Mouse (Mus musculus) thymus, adult 2 months (tissue): Measurements from ENCODE around the gene Kcnt2.

ENCODE experiments used
- CTCF ChIP-seq: fragments of 200-500 bp; IDR thresholded peaks from 2 replicates; pipeline ENCODE4 v1.5.1; 2012; ENCODE audit warnings: mild to moderate bottlenecking, control low read depth, low read length, moderate library complexity, borderline replicate concordance; ENCODE audit not compliant: control insufficient read depth, poor library complexity, insufficient read depth; ENCODE audit errors: extremely low read depth
- POLR2A ChIP-seq: fragments of 200-500 bp; IDR thresholded peaks from 2 replicates; pipeline ENCODE4 v1.6.1; 2012; ENCODE audit warnings: mild to moderate bottlenecking, low read length, control low read depth, moderate library complexity; ENCODE audit not compliant: control insufficient read depth, poor library complexity, insufficient read depth; ENCODE audit errors: extremely low read depth

- no peak for TF ChIP-seq CTCF
- no peak for TF ChIP-seq POLR2A
Observed at GRCm38 (mm10) chr1:140378791-140379190, 132.8 kb downstream of the Kcnt2 start.
